Mouse (Mus musculus) kidney, adult 10 weeks (tissue): ENCODE measurements around the gene Tmed1. TPM values are rescaled to one million over a fixed set of nuclear protein-coding genes. Genes with fewer than 3 reads are reported as not detected.

Source experiments
- polyA plus RNA-seq: library from polyadenylated mRNA; stranded (reverse); fragments of 350-450 nt; fragmentation: Illumina TruSeq; extraction: RNeasy Lipid Tissue Mini Kit (QIAGEN cat#74804); gene quantifications from one replicate; pipeline ENCODE4 v1.2.3, GENCODE M21; 2014; ENCODE audit warnings: low read depth, low replicate concordance

The Tmed1 gene
- polyA plus RNA-seq, result 2.7 TPM

DNA sequence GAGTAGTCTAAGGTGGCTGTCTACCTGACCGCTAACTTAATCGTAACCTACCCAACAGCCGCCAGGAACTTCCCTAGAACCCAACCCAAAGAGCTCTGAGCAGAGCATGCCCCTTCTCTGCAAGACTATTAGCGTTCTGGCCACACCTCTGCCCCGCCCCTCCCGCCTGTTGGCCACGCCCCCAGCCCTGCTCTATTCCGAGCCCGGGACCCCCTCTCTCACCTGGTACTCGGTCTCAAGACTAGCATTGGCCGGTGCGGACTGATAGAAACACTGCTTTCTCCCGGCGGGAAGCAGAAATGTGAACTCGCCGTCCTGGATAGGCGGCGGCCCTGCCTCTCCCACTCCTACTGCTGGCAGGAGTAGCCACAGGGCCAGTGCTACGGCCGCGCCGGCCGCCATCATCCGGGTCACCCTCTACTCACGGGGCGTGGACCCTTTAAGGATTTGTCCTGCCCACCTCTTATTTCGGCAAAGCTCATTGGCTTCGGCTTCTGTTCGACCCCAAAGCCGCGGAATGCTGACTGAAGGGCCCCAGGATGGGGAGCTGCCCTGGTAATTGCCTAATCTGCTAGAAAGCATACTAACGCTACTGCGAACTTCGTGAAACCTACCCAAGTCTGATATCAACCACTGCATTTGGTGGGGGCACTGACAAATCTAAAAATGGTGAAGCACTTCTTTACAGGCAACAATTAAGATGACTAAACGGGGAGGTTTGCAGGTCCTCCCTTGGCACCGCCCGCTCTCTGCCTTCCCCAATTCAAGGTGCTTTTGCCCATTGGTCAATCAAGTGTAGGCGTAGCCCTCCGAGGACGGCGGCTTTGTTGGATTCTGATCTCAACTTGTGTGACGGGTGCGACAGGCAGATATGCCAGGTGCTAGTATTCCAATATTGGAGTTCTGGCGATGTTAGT lies at the start of gene Tmed1:
Tmed1 (minus strand) TSS at position 481 of the 917 bp plus-strand sequence.

DNA sequence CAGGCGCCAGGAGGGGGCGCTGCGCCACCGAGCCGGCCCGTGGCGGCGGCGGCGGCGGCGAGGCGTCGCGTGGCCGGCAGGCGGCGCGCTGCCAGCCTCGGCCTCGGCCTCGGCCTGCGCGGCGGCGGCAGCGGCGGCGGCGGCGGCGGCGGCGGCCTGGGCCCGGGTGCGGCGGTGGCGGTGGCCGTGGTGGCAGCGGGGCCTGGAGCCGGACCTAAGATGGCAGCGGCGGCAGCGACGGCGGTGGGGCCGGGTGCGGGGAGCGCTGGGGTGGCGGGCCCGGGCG lies 36.7 kb upstream of the Tmed1 start, which contains the start of gene Carm1:
Carm1 (plus strand) TSS at position 106 of the 286 bp plus-strand sequence.

DNA sequence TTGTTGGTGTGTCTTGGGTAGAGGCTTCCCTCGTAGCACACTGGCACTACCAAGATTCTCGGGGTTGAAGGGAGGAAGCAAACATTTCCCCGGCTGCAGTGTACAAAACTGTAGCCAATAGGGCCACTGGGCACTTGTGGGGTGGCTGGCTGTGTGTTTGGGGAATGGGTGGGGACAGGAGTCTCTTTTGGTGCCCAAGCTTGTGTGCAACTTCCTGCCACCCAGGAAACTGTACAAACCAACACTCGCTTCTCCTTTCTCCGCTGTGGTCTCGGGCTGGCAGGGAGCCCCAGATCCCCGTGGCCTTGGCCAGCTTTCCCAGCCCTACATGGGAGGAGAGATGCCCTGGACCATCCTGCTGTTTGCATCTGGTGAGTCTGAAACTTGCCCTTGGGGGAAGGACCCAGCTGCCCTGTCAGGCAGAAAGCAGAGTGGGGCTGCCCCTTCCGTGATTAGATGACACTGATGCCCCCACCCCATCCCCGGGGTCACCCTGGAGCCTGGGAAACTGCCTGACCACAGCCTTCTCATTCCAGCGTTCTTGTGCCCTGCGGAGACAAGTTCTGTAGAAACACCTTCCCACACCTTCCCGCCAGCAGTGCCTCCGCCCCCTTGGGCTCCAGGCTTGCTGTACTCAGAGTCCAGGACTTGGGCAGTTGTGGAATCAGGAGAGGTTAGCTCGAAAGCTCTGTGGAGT lies 16.0 kb upstream of the Tmed1 start, which contains the start of gene AB124611:
AB124611 (plus strand) TSS at position 240 of the 697 bp plus-strand sequence.

Other genes starting within 250 kb of the Tmed1 start
- gene Atg4d, start 245.0 kb downstream of the Tmed1 start, polyA plus RNA-seq, result 1.3 TPM
- gene Kri1, start 222.3 kb downstream of the Tmed1 start, polyA plus RNA-seq, result 3.3 TPM
- 3.2 TPM for gene Cdkn2d, start 218.8 kb downstream of the Tmed1 start, polyA plus RNA-seq
- gene Ap1m2, start 197.9 kb downstream of the Tmed1 start, polyA plus RNA-seq, result 3.4 TPM
- 13.9 TPM for gene Slc44a2, start 189.6 kb downstream of the Tmed1 start, polyA plus RNA-seq
- 12.2 TPM for gene Ilf3, start 142.4 kb downstream of the Tmed1 start, polyA plus RNA-seq
- gene Qtrt1, start 98.4 kb downstream of the Tmed1 start, polyA plus RNA-seq, result not detected
- 17.1 TPM for gene Dnm2, start 85.3 kb downstream of the Tmed1 start, polyA plus RNA-seq
- gene AB124611, start 15.9 kb upstream of the Tmed1 start, polyA plus RNA-seq, result not detected
- gene Carm1, start 36.6 kb upstream of the Tmed1 start, polyA plus RNA-seq, result 2.7 TPM
- 55.9 TPM for gene Timm29, start 82.5 kb upstream of the Tmed1 start, polyA plus RNA-seq
- gene Yipf2, start 82.6 kb upstream of the Tmed1 start, polyA plus RNA-seq, result 6.8 TPM
- 3.3 TPM for gene Smarca4, start 105.9 kb upstream of the Tmed1 start, polyA plus RNA-seq
- 6.7 TPM for gene Ldlr, start 213.2 kb upstream of the Tmed1 start, polyA plus RNA-seq